Mouse (Mus musculus): ENCODE results near the gene Cog5. TPM values are rescaled to one million over a fixed set of nuclear protein-coding genes. Genes with fewer than 3 reads are reported as not detected.

The Cog5 gene
- polyA plus RNA-seq, 1 experiment from 2014 or later, result 36.8 TPM

DNA sequence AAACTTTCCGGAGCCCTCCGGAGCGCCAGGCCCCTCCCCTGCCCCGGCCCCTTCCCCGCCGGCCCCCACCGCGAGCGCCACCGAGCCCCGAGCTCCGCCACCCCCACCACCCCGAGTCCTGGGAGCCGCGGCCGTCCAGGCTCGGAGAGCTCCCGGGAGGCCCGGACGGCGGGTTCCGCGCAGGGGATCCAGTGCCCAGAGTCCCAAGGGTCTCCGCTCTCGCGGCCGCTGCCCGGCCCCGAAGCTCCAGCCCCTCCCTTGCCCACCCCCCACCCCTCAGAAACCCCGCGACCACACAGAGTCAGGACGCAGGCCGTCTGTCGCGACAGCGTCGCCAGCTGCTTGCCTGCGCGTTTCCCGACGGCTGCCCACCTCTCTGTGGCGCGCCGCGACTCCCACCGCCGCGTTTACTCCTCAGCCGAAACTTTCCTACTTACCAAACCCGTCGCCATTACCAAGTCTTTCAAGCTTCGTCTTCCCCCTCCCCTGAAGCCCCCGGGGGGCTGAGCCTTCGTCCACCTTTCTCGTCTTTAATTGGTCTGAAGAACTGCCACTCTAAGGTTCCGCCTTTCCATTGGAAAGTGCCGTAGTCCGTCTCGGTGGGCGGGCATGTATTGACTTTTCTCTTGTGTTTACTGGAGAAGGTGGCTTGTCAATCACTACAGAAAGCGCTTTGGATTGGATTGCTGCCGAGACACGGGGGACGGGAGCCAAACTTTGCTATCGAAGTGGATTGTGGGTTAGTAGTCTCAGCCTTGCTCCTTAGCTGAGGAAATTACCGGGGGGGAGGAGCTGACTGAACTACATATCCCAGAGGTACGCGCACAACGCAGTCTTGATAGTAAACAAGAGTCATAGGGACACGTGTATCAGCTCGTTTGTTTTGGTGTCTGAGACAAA lies 295.3 kb downstream of the Cog5 start, which contains the start of gene Hbp1:
Gene Hbp1 (minus strand): TSS at position 777 of the 900 bp plus-strand sequence.
- peak within 1 kb of the TSS; percentile 61 for H3K4me2 ChIP-seq (ENCODE audit: low read depth, low read length)
- no peaks in the 10 kb centered on the region for H3K9me3 ChIP-seq (replicated peaks; ENCODE audit: control insufficient read depth, low read length)
- 1% methylated on average over 44 of the region's 71 CpGs for WGBS
- ATAC-seq (replicated peaks; ENCODE audit: insufficient number of reproducible peaks, low FRiP score, low TSS enrichment, low read depth) (peak; percentile 97), DNase-seq (ENCODE audit: low spot score) (peak; percentile 100)
- H3K9ac ChIP-seq (replicated peaks; ENCODE audit: low read length), result peak within 1 kb of the TSS; percentile 97
- no peaks in the 10 kb centered on the region for H3K36me3 ChIP-seq (replicated peaks; ENCODE audit: control insufficient read depth, insufficient read depth, low read depth, low read length)
- H3K4me1 ChIP-seq (ENCODE audit: control insufficient read depth, insufficient read depth, low read length), result no peaks in the 10 kb centered on the region
- no peaks in the 10 kb centered on the region for H3K27me3 ChIP-seq (ENCODE audit: control insufficient read depth, insufficient read depth, low read length)
- H3K27ac ChIP-seq (replicated peaks; ENCODE audit: low read depth, low read length), result peak within 1 kb of the TSS; percentile 99
- peak within 1 kb of the TSS; percentile 84 for H3K4me3 ChIP-seq (ENCODE audit: low read depth, low read length)

DNA sequence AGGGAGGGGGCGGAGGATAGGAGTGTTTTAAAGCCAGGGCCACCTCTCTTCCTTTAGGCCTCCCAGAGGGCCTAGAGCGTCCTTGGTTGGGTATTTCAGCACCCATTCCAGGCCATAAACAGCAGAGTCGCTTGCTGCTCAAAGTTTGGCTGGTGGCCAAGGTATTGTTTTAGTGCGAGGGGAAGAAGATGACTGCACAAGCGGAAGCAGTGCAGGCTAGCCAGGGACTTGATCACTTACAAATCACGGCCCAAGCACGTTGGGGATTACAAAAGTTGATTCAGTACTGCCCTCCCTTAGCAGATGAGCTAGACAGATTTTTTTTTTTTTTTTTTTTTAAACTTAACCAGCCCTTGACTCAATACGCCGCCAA lies 296.0 kb downstream of the Cog5 start:
- WGBS, result 5% methylated on average over 9 of the region's 9 CpGs
- Histone ChIP-seq H3K4me1 (ENCODE audit: control insufficient read depth, insufficient read depth, low read length) (no peaks in the 10 kb centered on the region), H3K27me3 (ENCODE audit: control insufficient read depth, insufficient read depth, low read length) (no peaks in the 10 kb centered on the region), H3K4me2 (ENCODE audit: low read depth, low read length) (peak overlapping the region; percentile 61), H3K9me3 (replicated peaks; ENCODE audit: control insufficient read depth, low read length) (no peaks in the 10 kb centered on the region), H3K27ac (replicated peaks; ENCODE audit: low read depth, low read length) (no peak overlapping the region), H3K9ac (replicated peaks; ENCODE audit: low read length) (peak overlapping the region; percentile 29; the same call in 1 of the 2 replicates), H3K4me3 (ENCODE audit: low read depth, low read length) (peak overlapping the region; percentile 35), H3K36me3 (replicated peaks; ENCODE audit: control insufficient read depth, insufficient read depth, low read depth, low read length) (no peaks in the 10 kb centered on the region)
- ATAC-seq (replicated peaks; ENCODE audit: insufficient number of reproducible peaks, low FRiP score, low TSS enrichment, low read depth), result no peak
- DNase-seq (ENCODE audit: low spot score), result no peak

DNA sequence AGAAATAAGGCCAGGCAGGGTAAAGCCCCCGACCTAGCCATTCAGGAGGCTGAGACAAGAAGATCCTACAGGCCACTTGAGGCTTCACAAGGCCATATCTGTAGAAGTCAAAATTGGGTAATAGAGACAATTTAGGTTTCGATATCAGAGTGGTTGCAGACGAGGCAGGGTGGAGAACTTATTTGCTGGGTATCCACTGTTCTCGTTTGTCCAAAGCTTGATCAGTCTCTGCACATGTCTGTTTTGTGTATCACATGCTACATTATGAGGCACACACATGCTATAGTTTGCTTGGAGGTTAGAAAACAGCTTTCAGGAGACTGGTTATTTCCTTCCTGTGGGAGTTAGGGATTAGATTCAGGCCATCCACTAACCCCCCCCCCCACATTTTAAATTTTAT lies 301.2 kb downstream of the Cog5 start:
- Histone ChIP-seq H3K4me3 (ENCODE audit: low read depth, low read length) (no peak overlapping the region), H3K27me3 (ENCODE audit: control insufficient read depth, insufficient read depth, low read length) (no peaks in the 10 kb centered on the region), H3K36me3 (replicated peaks; ENCODE audit: control insufficient read depth, insufficient read depth, low read depth, low read length) (no peaks in the 10 kb centered on the region), H3K4me1 (ENCODE audit: control insufficient read depth, insufficient read depth, low read length) (no peaks in the 10 kb centered on the region), H3K9me3 (replicated peaks; ENCODE audit: control insufficient read depth, low read length) (no peaks in the 10 kb centered on the region), H3K27ac (replicated peaks; ENCODE audit: low read depth, low read length) (no peak overlapping the region), H3K9ac (replicated peaks; ENCODE audit: low read length) (no peak overlapping the region), H3K4me2 (ENCODE audit: low read depth, low read length) (no peak overlapping the region)
- 81% methylated on average over 4 of the region's 4 CpGs for WGBS
- ATAC-seq (replicated peaks; ENCODE audit: insufficient number of reproducible peaks, low FRiP score, low TSS enrichment, low read depth) (no peak), DNase-seq (ENCODE audit: low spot score) (no peak)

DNA sequence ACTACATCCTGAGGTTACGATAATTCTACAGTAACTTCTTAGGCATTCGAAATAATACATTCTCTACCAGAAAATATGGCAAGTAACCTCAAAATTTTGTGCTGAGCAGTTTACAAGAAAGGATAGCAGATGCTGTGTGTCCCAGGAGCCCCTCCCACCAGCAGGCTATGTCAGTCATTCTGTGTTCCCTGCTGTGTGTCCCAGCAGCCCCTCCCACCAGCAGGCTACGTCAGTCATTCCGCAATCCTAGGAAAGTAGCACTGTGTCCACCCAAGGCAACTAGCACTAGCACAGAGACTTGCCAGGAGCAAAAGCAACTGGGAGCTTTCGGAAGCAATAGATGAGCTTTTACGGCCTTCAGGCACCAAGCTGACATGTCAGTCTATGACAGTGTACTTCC lies 309.4 kb downstream of the Cog5 start:
- ATAC-seq (replicated peaks; ENCODE audit: insufficient number of reproducible peaks, low FRiP score, low TSS enrichment, low read depth), result no peak
- 85% methylated on average over 6 of the region's 6 CpGs for WGBS
- no peak overlapping the region for H3K4me3 ChIP-seq (ENCODE audit: low read depth, low read length)
- H3K27me3 ChIP-seq (ENCODE audit: control insufficient read depth, insufficient read depth, low read length), result no peaks in the 10 kb centered on the region
- no peak for DNase-seq (ENCODE audit: low spot score)
- H3K4me1 ChIP-seq (ENCODE audit: control insufficient read depth, insufficient read depth, low read length), result no peaks in the 10 kb centered on the region
- no peak overlapping the region for H3K27ac ChIP-seq (replicated peaks; ENCODE audit: low read depth, low read length)
- no peak overlapping the region for H3K4me2 ChIP-seq (ENCODE audit: low read depth, low read length)
- H3K9ac ChIP-seq (replicated peaks; ENCODE audit: low read length), result no peak overlapping the region
- no peaks in the 10 kb centered on the region for H3K9me3 ChIP-seq (replicated peaks; ENCODE audit: control insufficient read depth, low read length)
- no peaks in the 10 kb centered on the region for H3K36me3 ChIP-seq (replicated peaks; ENCODE audit: control insufficient read depth, insufficient read depth, low read depth, low read length)

DNA sequence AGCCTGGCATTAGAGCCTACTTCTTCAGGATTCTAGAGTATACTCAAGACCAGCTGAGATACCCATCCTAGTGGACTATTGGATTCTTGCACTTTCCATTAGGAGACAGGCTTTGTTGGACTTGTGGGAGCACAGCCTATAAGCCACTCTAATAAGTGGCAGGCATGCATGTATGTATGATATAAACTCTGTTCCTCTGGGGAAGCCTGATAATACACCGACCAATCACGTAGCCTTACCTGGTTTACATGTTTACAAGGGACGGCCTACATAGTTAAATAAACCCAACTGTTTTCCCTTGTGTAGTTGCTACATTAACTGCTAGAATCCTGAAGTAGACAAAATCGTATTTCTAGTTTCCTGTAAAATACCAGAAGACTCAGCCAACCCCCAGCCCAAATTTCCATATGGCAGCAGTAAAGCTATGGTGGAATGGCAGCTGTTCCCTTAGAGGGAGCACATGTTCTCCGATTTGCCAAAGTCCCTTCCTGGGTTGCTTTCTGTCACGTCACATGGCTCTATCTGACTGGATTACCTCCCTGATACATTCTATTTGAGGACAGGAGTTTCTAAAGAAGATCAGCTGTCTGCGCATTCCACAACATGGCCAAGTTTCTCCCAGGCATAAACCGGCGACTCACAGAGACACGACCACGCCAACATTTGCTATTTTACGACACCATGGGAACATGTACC lies 311.0 kb downstream of the Cog5 start:
- ATAC-seq (replicated peaks; ENCODE audit: insufficient number of reproducible peaks, low FRiP score, low TSS enrichment, low read depth), result no peak

DNA sequence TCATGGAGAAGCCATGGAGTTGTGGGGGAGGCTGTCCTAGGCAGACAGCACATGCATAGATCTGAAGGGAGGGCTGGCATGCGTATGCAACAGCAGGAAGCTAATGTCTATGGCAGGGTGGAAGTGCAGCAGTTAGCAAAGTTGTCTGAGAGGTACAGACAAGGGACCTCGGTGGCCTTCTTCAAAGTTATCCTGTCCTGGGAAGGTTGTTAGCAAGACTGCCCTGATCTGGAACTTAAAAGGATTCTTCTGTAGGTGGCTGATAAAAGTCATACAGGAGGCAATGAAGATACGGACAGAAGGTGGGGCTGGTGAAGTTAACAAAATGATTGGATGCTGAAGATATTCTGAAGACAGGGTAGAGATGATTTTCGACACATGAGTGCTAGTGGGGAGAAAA lies 311.7 kb downstream of the Cog5 start:
- no peak overlapping the region for H3K4me2 ChIP-seq (ENCODE audit: low read depth, low read length)
- H3K9ac ChIP-seq (replicated peaks; ENCODE audit: low read length), result no peak overlapping the region
- H3K4me1 ChIP-seq (ENCODE audit: control insufficient read depth, insufficient read depth, low read length), result no peaks in the 10 kb centered on the region
- ATAC-seq (replicated peaks; ENCODE audit: insufficient number of reproducible peaks, low FRiP score, low TSS enrichment, low read depth) (no peak), DNase-seq (ENCODE audit: low spot score) (no peak)
- H3K36me3 ChIP-seq (replicated peaks; ENCODE audit: control insufficient read depth, insufficient read depth, low read depth, low read length), result no peaks in the 10 kb centered on the region
- 84% methylated on average over 4 of the region's 4 CpGs for WGBS
- no peaks in the 10 kb centered on the region for H3K27me3 ChIP-seq (ENCODE audit: control insufficient read depth, insufficient read depth, low read length)
- H3K27ac ChIP-seq (replicated peaks; ENCODE audit: low read depth, low read length), result no peak overlapping the region
- H3K4me3 ChIP-seq (ENCODE audit: low read depth, low read length), result no peak overlapping the region
- H3K9me3 ChIP-seq (replicated peaks; ENCODE audit: control insufficient read depth, low read length), result no peaks in the 10 kb centered on the region

More for the DNA sequence above, 311.0 kb downstream of the Cog5 start:
- Histone ChIP-seq H3K4me2 (ENCODE audit: low read depth, low read length) (no peak overlapping the region), H3K36me3 (replicated peaks; ENCODE audit: control insufficient read depth, insufficient read depth, low read depth, low read length) (no peaks in the 10 kb centered on the region), H3K27me3 (ENCODE audit: control insufficient read depth, insufficient read depth, low read length) (no peaks in the 10 kb centered on the region), H3K9me3 (replicated peaks; ENCODE audit: control insufficient read depth, low read length) (no peaks in the 10 kb centered on the region), H3K4me1 (ENCODE audit: control insufficient read depth, insufficient read depth, low read length) (no peaks in the 10 kb centered on the region), H3K4me3 (ENCODE audit: low read depth, low read length) (no peak overlapping the region), H3K27ac (replicated peaks; ENCODE audit: low read depth, low read length) (no peak overlapping the region), H3K9ac (replicated peaks; ENCODE audit: low read length) (no peak overlapping the region)
- WGBS, result 92% methylated on average over 12 of the region's 12 CpGs
- DNase-seq (ENCODE audit: low spot score), result no peak

DNA sequence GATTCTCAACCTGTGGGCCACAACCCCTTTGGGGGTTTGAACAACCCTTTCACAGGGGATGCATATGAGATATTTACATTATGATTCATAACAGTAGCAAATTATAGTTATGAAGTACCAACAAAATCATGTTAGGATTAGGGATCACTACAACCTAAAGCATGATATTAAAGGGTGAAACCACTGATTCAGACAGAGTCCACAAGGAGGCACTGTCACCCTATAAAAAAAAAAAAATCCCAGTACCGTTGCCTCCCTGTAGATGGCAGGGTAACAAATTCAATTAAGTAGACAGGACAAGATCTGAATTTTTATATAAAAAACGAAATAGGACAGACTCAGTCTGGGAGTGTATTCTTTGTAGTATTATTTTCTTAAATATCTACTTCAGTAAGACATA lies 312.9 kb downstream of the Cog5 start:
- H3K36me3 ChIP-seq (replicated peaks; ENCODE audit: control insufficient read depth, insufficient read depth, low read depth, low read length), result no peaks in the 10 kb centered on the region
- no peak overlapping the region for H3K4me2 ChIP-seq (ENCODE audit: low read depth, low read length)
- DNase-seq (ENCODE audit: low spot score) (peak; percentile 78), ATAC-seq (replicated peaks; ENCODE audit: insufficient number of reproducible peaks, low FRiP score, low TSS enrichment, low read depth) (no peak)
- no peak overlapping the region for H3K4me3 ChIP-seq (ENCODE audit: low read depth, low read length)
- H3K9ac ChIP-seq (replicated peaks; ENCODE audit: low read length), result no peak overlapping the region
- WGBS, result 9% methylated on average over 2 of the region's 2 CpGs
- H3K27ac ChIP-seq (replicated peaks; ENCODE audit: low read depth, low read length), result no peak overlapping the region
- H3K4me1 ChIP-seq (ENCODE audit: control insufficient read depth, insufficient read depth, low read length), result no peaks in the 10 kb centered on the region
- H3K9me3 ChIP-seq (replicated peaks; ENCODE audit: control insufficient read depth, low read length), result no peaks in the 10 kb centered on the region
- no peaks in the 10 kb centered on the region for H3K27me3 ChIP-seq (ENCODE audit: control insufficient read depth, insufficient read depth, low read length)

DNA sequence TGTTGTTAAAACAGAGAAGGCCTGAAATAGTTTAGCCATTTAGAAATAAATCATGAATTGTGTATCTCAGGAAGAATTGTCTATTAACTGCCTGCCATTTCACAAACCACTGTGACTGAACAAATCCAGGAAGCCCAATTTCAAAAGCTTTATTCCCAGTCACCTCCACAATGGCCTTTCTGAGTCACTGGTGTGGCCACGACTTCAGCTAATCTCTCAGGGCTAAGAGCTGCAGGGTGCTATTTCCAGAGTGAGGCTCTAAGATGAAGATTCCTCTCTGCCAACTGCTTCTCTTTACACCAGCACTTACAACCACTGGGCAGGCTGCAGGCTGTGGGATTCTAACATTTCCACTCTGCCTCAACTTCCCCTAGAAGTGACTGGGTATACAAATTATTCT lies 314.4 kb downstream of the Cog5 start:
- WGBS, result 40% methylated on average over 1 of the region's 1 CpGs
- no peak for ATAC-seq (replicated peaks; ENCODE audit: insufficient number of reproducible peaks, low FRiP score, low TSS enrichment, low read depth)
- Histone ChIP-seq H3K27me3 (ENCODE audit: control insufficient read depth, insufficient read depth, low read length) (no peaks in the 10 kb centered on the region), H3K4me1 (ENCODE audit: control insufficient read depth, insufficient read depth, low read length) (no peaks in the 10 kb centered on the region), H3K27ac (replicated peaks; ENCODE audit: low read depth, low read length) (no peak overlapping the region), H3K4me3 (ENCODE audit: low read depth, low read length) (no peak overlapping the region), H3K9me3 (replicated peaks; ENCODE audit: control insufficient read depth, low read length) (no peaks in the 10 kb centered on the region), H3K36me3 (replicated peaks; ENCODE audit: control insufficient read depth, insufficient read depth, low read depth, low read length) (no peaks in the 10 kb centered on the region), H3K9ac (replicated peaks; ENCODE audit: low read length) (no peak overlapping the region), H3K4me2 (ENCODE audit: low read depth, low read length) (no peak overlapping the region)
- no peak for DNase-seq (ENCODE audit: low spot score)

Data from embryonic facial prominence, embryonic 11.5 days (tissue).